Mouse (Mus musculus) midbrain, embryonic 15.5 days (tissue): ENCODE measurements around the gene F2. TPM values are rescaled to one million over a fixed set of nuclear protein-coding genes. Genes with fewer than 3 reads are reported as not detected.

Source experiments
- ATAC-seq: fragments of 200-750 bp; cut with Nextera tagmentation; replicated peaks from 2 replicates; pipeline ENCODE4 v1.8.0; 2017; ENCODE audit warnings: moderate TSS enrichment
- H3K27ac ChIP-seq: fragments of 300-500 bp; sonication (generic); 2 replicates; pipeline ENCODE4 v1.5.1; 2015; ENCODE audit warnings: mild to moderate bottlenecking, inconsistent platforms
- H3K27me3 ChIP-seq: fragments of 300-500 bp; sonication (generic); replicated peaks from 2 replicates; pipeline ENCODE4 v1.6.1; 2015; ENCODE audit warnings: inconsistent platforms
- H3K36me3 ChIP-seq: fragments of 300-500 bp; sonication (generic); replicated peaks from 2 replicates; pipeline ENCODE4 v1.6.1; 2015; ENCODE audit warnings: inconsistent platforms
- H3K4me1 ChIP-seq: fragments of 300-500 bp; sonication (generic); 2 replicates; pipeline ENCODE4 v1.6.1; 2015; ENCODE audit warnings: inconsistent platforms
- H3K4me2 ChIP-seq: fragments of 300-500 bp; sonication (generic); 2 replicates; pipeline ENCODE4 v1.6.1; 2015; ENCODE audit warnings: inconsistent platforms, mild to moderate bottlenecking, moderate library complexity
- H3K4me3 ChIP-seq: fragments of 300-500 bp; sonication (generic); 2 replicates; pipeline ENCODE4 v1.5.1; 2015; ENCODE audit warnings: mild to moderate bottlenecking, inconsistent platforms
- H3K9ac ChIP-seq: fragments of 300-500 bp; sonication (generic); 2 replicates; pipeline ENCODE4 v1.6.1; 2015; ENCODE audit warnings: mild to moderate bottlenecking, inconsistent platforms
- H3K9me3 ChIP-seq: fragments of 300-500 bp; sonication (generic); 2 replicates; pipeline ENCODE4 v1.6.1; 2016; ENCODE audit warnings: inconsistent platforms
- WGBS: fragments of 180-500 bp; shearing (Covaris S2); methylation state at CpG from one replicate; pipeline ENCODE4 v1.1.7; 2015; ENCODE audit warnings: mixed read lengths; 5-methylcytosine and 5-hydroxymethylcytosine counted together
- polyA plus RNA-seq: library from polyadenylated mRNA; unstranded; fragments of >200 nt; fragmentation: Nextera tagmentation; extraction: Ambion mirVana; gene quantifications from 2 replicates; pipeline ENCODE4 v1.2.1, GENCODE M21; 2015

The F2 gene
- polyA plus RNA-seq, 1 experiment from 2014 or later: 0.21 TPM

DNA sequence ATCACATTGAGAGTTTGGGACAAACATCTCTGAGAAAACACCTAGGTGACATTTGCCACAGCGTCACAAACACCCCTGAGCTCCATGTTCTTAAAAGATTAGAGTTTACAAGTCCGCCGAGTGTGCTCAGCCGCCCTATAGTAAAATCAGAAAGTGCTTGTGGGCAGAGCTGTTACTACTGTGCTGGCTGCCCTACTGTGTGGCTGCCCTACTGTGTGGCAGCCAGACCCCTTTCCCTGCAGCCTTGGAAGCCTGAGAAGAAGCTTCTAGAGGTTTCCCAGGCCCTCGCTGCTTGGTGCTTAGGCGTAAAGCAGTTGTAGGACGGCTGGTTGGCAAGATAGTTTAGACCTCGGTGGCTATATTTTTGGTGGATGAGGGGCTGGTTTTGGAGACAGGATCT is 23.4 kb upstream of the F2 start:
- no peaks in the 10 kb centered on the region for H3K27me3 ChIP-seq
- H3K9ac ChIP-seq: no peak overlapping the region
- H3K4me2 ChIP-seq: no peak overlapping the region
- 97% methylated on average over 8 of the region's 8 CpGs for WGBS
- H3K36me3 ChIP-seq: peaks cover 61% of the 10 kb centered on the region
- no peaks in the 10 kb centered on the region for H3K4me1 ChIP-seq
- no peaks in the 10 kb centered on the region for H3K9me3 ChIP-seq
- no peak for ATAC-seq
- no peak overlapping the region for H3K27ac ChIP-seq
- no peak overlapping the region for H3K4me3 ChIP-seq

DNA sequence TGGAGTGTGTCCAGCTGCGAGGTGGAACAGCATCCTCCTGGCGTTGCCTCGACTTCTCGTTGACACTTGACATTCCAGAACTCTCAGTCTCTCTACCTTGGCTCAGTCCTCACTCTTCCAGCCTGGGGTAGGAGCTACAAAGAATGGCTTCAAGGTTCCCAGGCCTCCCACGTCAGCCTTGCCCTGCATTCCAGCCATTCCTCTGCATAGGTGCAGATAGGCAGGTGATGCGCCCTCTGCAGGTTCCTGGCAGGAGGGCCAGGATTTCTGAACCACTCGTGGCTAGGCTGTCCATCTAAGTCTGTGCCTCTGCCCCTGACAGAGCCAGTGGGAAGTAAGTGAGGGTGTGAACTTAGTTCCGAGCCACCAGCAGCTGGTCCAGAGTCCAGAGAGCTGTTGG is 20.6 kb upstream of the F2 start:
- Histone ChIP-seq H3K9ac (no peak overlapping the region), H3K36me3 (peaks cover 38% of the 10 kb centered on the region; the same call in 1 of the 2 replicates), H3K27me3 (no peaks in the 10 kb centered on the region), H3K4me1 (peaks cover 11% of the 10 kb centered on the region), H3K4me2 (no peak overlapping the region), H3K9me3 (no peaks in the 10 kb centered on the region), H3K27ac (no peak overlapping the region), H3K4me3 (no peak overlapping the region)
- no peak for ATAC-seq
- WGBS: 73% methylated on average over 8 of the region's 8 CpGs

DNA sequence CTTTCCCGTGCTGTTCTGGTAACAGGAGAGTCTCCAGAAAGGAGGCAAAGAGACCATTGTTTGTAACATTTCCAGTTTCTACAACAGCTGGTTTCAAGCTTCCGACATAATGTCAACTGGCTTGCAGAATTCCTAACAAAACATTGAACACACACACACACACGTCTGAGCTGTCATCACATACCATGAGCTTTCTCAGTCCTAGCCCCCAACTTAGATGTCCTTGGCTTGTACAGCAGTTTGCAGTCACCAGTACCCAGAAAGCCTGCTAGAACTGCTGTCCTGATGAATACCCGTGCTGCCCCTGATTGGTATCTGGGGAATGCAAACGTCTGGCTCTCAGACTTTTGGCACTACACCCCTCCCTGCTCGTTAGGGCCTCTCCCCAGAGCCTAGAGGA is 19.6 kb upstream of the F2 start:
- peaks cover 38% of the 10 kb centered on the region; the same call in 1 of the 2 replicates for H3K36me3 ChIP-seq
- no peak overlapping the region for H3K4me2 ChIP-seq
- H3K9ac ChIP-seq: no peak overlapping the region
- WGBS: 83% methylated on average over 6 of the region's 6 CpGs
- no peak for ATAC-seq
- H3K27me3 ChIP-seq: no peaks in the 10 kb centered on the region
- no peaks in the 10 kb centered on the region for H3K9me3 ChIP-seq
- no peak overlapping the region for H3K27ac ChIP-seq
- peaks cover 21% of the 10 kb centered on the region for H3K4me1 ChIP-seq
- H3K4me3 ChIP-seq: no peak overlapping the region

DNA sequence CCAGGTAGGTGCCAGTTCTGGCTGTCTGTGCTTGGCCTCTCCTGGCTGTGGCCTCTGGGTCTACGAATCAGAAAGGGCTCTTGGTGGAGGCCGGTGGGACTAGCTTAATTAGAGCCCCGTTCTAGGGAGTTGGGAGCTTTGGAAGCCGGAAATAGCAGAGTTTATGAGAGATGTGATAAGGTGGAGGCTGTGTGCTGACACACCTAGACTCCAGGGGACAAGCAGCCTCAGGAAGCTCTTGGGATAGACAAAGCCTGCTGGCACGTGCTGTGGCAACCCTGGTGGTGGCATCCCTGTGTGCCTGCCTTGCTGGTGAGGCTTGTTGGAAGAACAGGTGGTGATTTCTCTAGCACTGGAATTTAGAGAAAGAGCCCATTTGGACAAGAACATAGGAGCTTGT is 19.2 kb upstream of the F2 start:
- Histone ChIP-seq H3K4me2 (no peak overlapping the region), H3K4me3 (no peak overlapping the region), H3K27me3 (no peaks in the 10 kb centered on the region), H3K9me3 (no peaks in the 10 kb centered on the region), H3K9ac (no peak overlapping the region), H3K4me1 (peaks cover 25% of the 10 kb centered on the region), H3K27ac (no peak overlapping the region), H3K36me3 (peaks cover 38% of the 10 kb centered on the region; the same call in 1 of the 2 replicates)
- ATAC-seq: no peak
- 96% methylated on average over 5 of the region's 5 CpGs for WGBS

DNA sequence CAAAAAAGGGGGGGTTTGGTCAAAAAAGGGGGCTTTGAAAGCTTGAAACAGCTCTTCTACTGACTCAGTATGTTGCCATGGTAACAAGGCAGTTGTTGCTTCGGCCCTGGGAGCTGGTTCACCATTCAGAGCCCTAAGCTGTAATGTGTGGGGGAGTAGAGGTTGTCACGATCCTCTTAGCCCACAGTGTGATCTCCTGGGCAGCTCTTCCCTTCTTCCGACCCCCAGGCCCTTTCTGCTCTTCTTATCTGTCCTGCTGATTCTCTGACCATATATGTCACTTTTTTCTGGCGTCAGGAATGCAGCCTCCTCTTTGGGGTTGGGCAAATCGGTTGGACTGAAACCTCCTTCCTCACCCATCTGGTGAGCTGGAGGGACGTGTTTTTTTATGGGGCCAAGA is 16.6 kb upstream of the F2 start:
- Histone ChIP-seq H3K4me3 (no peak overlapping the region), H3K36me3 (peaks cover 27% of the 10 kb centered on the region; the same call in 1 of the 2 replicates), H3K4me2 (no peak overlapping the region), H3K4me1 (peaks cover 37% of the 10 kb centered on the region), H3K27ac (no peak overlapping the region), H3K27me3 (no peaks in the 10 kb centered on the region), H3K9ac (no peak overlapping the region), H3K9me3 (no peaks in the 10 kb centered on the region)
- WGBS: 41% methylated on average over 6 of the region's 6 CpGs
- no peak for ATAC-seq

DNA sequence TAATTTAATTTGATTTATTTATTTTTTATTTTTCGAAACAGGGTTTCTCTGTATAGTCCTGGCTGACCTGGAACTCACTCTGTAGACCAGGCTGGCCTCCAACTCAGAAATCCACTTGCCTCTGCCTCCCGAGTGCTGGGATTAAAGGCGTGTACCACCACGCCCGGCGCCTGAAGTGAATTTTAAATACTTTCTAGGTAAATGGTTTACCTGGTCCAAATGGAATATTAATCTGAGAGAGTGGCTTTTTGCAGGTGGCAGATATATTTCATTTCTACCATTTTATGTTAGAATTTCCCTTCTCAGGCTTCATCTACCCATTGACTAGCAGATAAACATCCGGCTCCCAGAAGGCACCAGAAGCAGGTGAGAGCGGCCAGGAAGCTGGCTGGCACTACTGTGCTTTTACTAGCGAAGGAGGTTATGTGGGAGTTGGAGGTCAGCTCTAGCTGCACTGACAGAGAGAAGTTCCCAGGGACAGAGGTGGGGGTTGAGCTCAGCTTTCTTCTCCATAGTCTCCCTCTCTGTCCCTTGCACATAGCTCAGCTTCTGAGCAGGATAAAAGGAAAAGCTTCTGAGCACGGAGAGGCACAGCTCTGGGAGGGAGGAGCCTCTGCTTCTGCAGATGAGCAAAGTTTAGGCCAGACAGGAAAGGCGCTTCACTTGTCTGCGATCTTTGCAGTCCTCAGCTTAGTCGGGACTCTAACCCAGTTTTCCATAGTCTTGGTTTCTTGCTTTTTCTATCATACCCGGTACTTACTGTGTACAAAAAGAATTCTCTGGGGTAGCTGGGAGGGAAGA is 15.4 kb upstream of the F2 start:
- H3K9ac ChIP-seq: no peak overlapping the region
- no peak overlapping the region for H3K27ac ChIP-seq
- H3K4me3 ChIP-seq: no peak overlapping the region
- 88% methylated on average over 14 of the region's 14 CpGs for WGBS
- H3K9me3 ChIP-seq: no peaks in the 10 kb centered on the region
- H3K27me3 ChIP-seq: no peaks in the 10 kb centered on the region
- no peak for ATAC-seq
- peaks cover 25% of the 10 kb centered on the region; the same call in 1 of the 2 replicates for H3K36me3 ChIP-seq
- no peak overlapping the region; the same call in 1 of the 2 replicates for H3K4me2 ChIP-seq
- peaks cover 39% of the 10 kb centered on the region for H3K4me1 ChIP-seq

DNA sequence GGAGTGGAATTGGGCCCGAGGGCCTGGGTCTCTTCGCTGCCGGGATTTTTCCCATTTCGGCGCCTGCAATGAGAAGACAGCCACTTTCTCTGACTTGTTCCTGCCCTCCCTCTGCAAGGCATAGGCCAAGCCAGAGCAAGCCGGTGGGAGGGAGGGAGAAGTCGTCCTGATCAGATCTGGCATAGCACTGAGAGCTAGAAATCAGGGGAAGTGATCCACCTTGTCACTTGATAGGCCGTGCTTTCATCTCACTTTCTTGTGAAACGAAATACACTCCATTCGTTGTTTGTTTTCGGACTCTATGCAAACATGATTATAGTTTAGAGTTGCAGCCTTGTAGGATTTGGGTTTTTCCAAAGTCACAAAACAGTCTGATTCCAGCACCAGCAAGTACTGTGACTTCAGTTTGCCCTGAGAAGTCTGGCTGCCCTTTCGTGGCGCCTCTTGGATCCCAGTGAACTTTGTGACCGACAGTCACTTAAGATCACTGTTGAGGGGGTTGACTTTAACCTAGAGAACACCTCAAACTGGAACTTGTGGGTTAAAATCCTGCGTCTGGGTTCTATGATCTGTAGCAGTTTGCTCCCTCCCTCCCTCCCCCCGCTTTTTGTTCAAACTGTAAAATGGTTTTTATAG is 14.3 kb upstream of the F2 start:
- H3K4me1 ChIP-seq: peaks cover 39% of the 10 kb centered on the region
- H3K4me3 ChIP-seq: peak overlapping the region; percentile 89
- peaks cover 34% of the 10 kb centered on the region for H3K36me3 ChIP-seq
- peak overlapping the region; percentile 53 for H3K4me2 ChIP-seq
- ATAC-seq: peak; percentile 59
- H3K27me3 ChIP-seq: no peaks in the 10 kb centered on the region
- 16% methylated on average over 16 of the region's 16 CpGs for WGBS
- peak overlapping the region; percentile 67 for H3K9ac ChIP-seq
- no peaks in the 10 kb centered on the region for H3K9me3 ChIP-seq
- peak overlapping the region; percentile 87 for H3K27ac ChIP-seq

DNA sequence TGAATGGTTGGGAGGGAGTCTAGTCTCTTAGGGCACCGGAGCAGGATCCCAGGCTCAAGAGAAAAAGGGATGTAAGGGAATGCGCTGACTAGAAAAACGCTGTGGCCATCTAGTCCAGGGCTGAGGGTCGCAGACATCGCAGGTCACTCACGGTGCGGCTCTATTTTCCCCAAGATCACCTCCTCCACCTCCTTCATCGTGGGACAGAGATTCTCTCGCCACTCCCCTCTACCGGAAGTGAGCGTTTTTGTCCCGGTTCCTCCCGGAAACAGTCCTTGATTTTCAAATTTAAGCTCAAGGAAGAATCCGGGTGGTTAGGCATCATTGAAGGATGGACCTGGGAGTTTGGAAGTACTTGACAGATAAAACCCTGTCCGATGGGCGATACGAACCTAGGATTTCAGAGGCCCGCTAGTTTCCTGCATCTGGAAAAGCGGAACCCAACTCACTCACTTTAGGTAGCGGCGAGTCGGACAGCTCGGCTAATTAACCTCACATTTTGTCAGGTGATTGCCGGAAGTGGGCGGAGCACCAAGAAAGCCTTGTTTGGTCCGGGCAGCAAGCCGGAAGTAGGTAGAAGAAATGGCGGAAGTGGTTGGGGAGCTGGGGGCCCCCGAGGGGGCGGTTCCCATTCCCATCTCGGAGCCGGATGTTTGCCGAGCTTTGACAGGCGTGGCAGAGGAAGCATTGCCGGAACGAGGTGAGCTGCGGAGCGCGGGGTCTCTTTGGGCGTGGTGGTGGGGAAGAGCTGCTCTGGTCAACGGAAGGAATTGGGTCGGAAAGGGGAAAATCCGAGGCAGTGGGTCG is 13.5 kb upstream of the F2 start, which contains the start of the genes Zfp408 and Arhgap1:
Gene Zfp408 (minus strand): TSS at position 239 of the 807 bp plus-strand sequence.
Gene Arhgap1 (plus strand): TSS at position 308 of the 807 bp plus-strand sequence.
- Histone ChIP-seq H3K4me2 (peak within 1 kb of the TSS; percentile 100), H3K4me1 (peaks cover 39% of the 10 kb centered on the region), H3K4me3 (peak within 1 kb of the TSS; percentile 89), H3K9me3 (no peaks in the 10 kb centered on the region), H3K27me3 (no peaks in the 10 kb centered on the region), H3K27ac (peak within 1 kb of the TSS; percentile 87), H3K36me3 (peaks cover 31% of the 10 kb centered on the region), H3K9ac (peak within 1 kb of the TSS; percentile 92)
- ATAC-seq: peak; percentile 94
- under 1% methylated on average over 44 of the region's 44 CpGs for WGBS

DNA sequence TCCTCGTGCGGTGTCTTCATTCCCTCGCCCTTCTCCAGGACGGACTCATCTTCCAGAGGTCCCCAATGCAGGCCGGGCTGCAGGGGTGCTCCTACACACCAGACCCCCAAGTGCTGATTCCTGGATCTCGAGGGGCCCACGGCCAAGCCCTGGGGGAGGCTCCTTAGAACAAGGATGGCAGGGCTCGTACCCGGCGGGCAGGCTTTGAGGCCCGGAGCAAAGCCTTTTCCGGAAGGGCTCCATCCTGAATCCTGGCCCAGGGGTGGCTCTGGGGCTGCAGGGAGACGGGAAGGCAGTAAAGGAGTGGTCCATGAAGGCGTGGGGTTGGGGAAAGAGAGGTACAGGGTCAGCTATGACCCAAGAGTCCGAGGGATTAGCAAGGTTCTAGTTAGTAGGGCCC is 12.9 kb upstream of the F2 start:
- peak overlapping the region; percentile 87 for H3K27ac ChIP-seq
- H3K4me2 ChIP-seq: peak overlapping the region; percentile 100
- peak overlapping the region; percentile 89 for H3K4me3 ChIP-seq
- H3K27me3 ChIP-seq: no peaks in the 10 kb centered on the region
- H3K36me3 ChIP-seq: peaks cover 31% of the 10 kb centered on the region
- H3K9ac ChIP-seq: peak overlapping the region; percentile 92
- peaks cover 39% of the 10 kb centered on the region for H3K4me1 ChIP-seq
- H3K9me3 ChIP-seq: no peaks in the 10 kb centered on the region
- 2% methylated on average over 15 of the region's 15 CpGs for WGBS
- peak; percentile 18; the same call in 1 of the 2 replicates for ATAC-seq

DNA sequence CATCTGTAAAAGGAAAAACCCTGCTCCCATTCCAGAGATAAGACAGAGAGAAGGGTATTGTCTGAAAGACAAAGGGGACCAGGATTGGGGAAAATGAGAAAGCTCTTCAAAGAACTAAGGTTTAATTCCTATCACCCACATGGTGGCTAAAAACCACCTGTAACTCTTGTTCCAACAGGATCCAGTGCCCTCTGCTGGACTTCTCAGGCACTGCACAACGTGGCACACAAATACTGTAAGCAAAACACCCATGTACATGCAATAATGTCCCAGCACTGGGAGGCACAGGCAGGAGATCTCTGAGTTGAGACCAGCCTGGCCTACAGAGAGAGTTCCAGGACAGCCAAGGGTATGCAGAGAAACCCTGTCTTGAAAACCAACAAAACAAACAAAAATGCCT is 10.5 kb upstream of the F2 start:
- no peak overlapping the region for H3K4me2 ChIP-seq
- 26% methylated on average over 1 of the region's 1 CpGs for WGBS

DNA sequence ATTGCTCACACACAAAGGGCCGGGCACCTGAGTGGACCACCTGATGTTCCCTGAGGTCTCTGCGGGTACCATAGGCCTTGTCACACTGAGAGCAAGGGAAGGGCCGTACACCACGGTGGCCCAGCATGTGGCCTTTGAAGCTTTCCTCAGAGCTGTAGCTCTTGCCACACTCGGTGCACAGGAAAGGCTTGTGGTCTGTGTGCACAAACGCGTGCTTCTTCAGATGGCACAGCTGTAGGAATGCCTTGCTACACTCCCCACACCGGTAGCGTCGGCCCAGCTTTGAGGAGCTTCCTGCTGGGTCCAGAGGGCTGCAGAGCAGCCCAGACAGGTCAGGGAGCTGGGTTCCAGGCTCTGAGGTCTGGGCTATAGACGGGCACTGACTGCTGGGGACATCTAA is 9.6 kb upstream of the F2 start:
- 95% methylated on average over 11 of the region's 11 CpGs for whole genome bisulfite sequencing
- H3K27ac ChIP-seq: no peak overlapping the region
- no peak for ATAC-seq
- H3K4me1 ChIP-seq: peaks cover 18% of the 10 kb centered on the region
- H3K9ac ChIP-seq: no peak overlapping the region
- H3K4me2 ChIP-seq: no peak overlapping the region
- H3K36me3 ChIP-seq: peaks cover 44% of the 10 kb centered on the region
- H3K9me3 ChIP-seq: no peaks in the 10 kb centered on the region
- no peak overlapping the region for H3K4me3 ChIP-seq
- H3K27me3 ChIP-seq: no peaks in the 10 kb centered on the region

More for the DNA sequence above, 10.5 kb upstream of the F2 start:
- Histone ChIP-seq H3K9ac (no peak overlapping the region), H3K27ac (no peak overlapping the region), H3K4me3 (no peak overlapping the region), H3K9me3 (no peaks in the 10 kb centered on the region), H3K36me3 (peaks cover 44% of the 10 kb centered on the region), H3K27me3 (no peaks in the 10 kb centered on the region), H3K4me1 (peaks cover 28% of the 10 kb centered on the region)
- no peak for ATAC-seq

DNA sequence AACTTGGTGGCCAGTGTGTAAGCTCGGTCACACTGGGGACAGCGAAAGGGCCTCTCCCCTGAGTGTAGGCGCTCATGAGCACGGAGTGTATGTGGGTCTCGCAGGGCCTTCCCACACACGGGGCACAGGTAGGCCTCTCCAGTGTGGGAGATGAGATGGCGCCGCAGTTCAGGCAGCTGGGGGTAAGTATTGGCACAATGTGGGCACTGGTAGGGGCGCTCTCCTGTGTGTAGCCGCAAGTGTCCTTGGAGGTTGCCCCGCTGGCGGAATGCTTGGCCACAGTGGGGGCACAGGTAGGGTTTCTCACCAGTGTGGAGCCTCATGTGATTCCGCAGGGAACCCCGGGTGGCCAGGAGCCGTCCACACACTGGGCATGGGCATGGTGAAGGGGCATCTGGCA is 9.1 kb upstream of the F2 start:
- H3K27ac ChIP-seq: no peak overlapping the region
- no peak for ATAC-seq
- peaks cover 44% of the 10 kb centered on the region for H3K36me3 ChIP-seq
- H3K9ac ChIP-seq: no peak overlapping the region
- H3K4me2 ChIP-seq: no peak overlapping the region
- peaks cover 15% of the 10 kb centered on the region for H3K4me1 ChIP-seq
- no peaks in the 10 kb centered on the region for H3K27me3 ChIP-seq
- H3K9me3 ChIP-seq: no peaks in the 10 kb centered on the region
- H3K4me3 ChIP-seq: no peak overlapping the region
- WGBS: 97% methylated on average over 15 of the region's 15 CpGs
